Mouse (Mus musculus) stomach, postnatal 0 days (tissue): Measurements from ENCODE around the gene Larp1. TPM values are rescaled to one million over a fixed set of nuclear protein-coding genes. Genes with fewer than 3 reads are reported as not detected.

Experiments
- ATAC-seq: fragments of 200-750 bp; cut with Nextera tagmentation; 2 replicates; pipeline ENCODE4 v1.8.0; 2017; ENCODE audit not compliant: low FRiP score, low TSS enrichment
- DNase-seq: peaks from one replicate; pipeline ENCODE4 v3.0.0-alpha.2; 2016; ENCODE audit warnings: low spot score
- H3K27ac ChIP-seq: fragments of 300-500 bp; sonication (generic); replicated peaks from 2 replicates; pipeline ENCODE4 v1.5.1; 2014; ENCODE audit warnings: mild to moderate bottlenecking, control low read depth
- H3K27me3 ChIP-seq: fragments of 300-500 bp; sonication (generic); 2 replicates; pipeline ENCODE4 v1.6.1; 2014; ENCODE audit warnings: low read length; ENCODE audit not compliant: control insufficient read depth, insufficient read depth
- H3K36me3 ChIP-seq: fragments of 300-500 bp; sonication (generic); 2 replicates; pipeline ENCODE4 v1.6.1; 2014; ENCODE audit warnings: low read length, mixed read lengths; ENCODE audit not compliant: control insufficient read depth, insufficient read depth
- H3K4me1 ChIP-seq: fragments of 300-500 bp; sonication (generic); replicated peaks from 2 replicates; pipeline ENCODE4 v1.6.1; 2014; ENCODE audit warnings: antibody characterized with exemption; ENCODE audit not compliant: control insufficient read depth, insufficient read depth
- H3K4me2 ChIP-seq: fragments of 300-500 bp; sonication (generic); replicated peaks from 2 replicates; pipeline ENCODE4 v1.6.1; 2014; ENCODE audit warnings: low read depth, mild to moderate bottlenecking, control low read depth, moderate library complexity
- H3K4me3 ChIP-seq: fragments of 300-500 bp; sonication (generic); 2 replicates; pipeline ENCODE4 v1.5.1; 2014; ENCODE audit warnings: low read depth, low read length, control low read depth
- H3K9ac ChIP-seq: fragments of 300-500 bp; sonication (generic); 2 replicates; pipeline ENCODE4 v1.6.1; 2014; ENCODE audit warnings: mild to moderate bottlenecking, low read length, control low read depth, mixed read lengths
- H3K9me3 ChIP-seq: fragments of 300-500 bp; sonication (generic); 2 replicates; pipeline ENCODE4 v1.6.1; 2016; ENCODE audit warnings: low read length; ENCODE audit not compliant: control insufficient read depth
- CTCF ChIP-seq: IDR thresholded peaks from 2 replicates; pipeline ENCODE4 v1.5.1; 2016; ENCODE audit warnings: antibody characterized with exemption, low read depth, mild to moderate bottlenecking, moderate library complexity
- EP300 ChIP-seq: optimal IDR thresholded peaks from 2 replicates; pipeline ENCODE3; 2016; ENCODE audit warnings: antibody characterized with exemption
- WGBS: fragments of 180-500 bp; shearing (Covaris S2); extraction: QIAGEN DNeasy Blood & Tissue Kit; methylation state at CpG from one replicate; pipeline ENCODE4 v1.1.7; 2014; 5-methylcytosine and 5-hydroxymethylcytosine counted together
- polyA plus RNA-seq: library from polyadenylated mRNA; unstranded; fragments of >200 nt; fragmentation: Nextera tagmentation; extraction: Ambion mirVana; gene quantifications from 2 replicates; pipeline ENCODE4 v1.2.1, GENCODE M21; 2015

Larp1 gene
- polyA plus RNA-seq, 1 experiment from 2014 or later: 11.6 TPM

DNA sequence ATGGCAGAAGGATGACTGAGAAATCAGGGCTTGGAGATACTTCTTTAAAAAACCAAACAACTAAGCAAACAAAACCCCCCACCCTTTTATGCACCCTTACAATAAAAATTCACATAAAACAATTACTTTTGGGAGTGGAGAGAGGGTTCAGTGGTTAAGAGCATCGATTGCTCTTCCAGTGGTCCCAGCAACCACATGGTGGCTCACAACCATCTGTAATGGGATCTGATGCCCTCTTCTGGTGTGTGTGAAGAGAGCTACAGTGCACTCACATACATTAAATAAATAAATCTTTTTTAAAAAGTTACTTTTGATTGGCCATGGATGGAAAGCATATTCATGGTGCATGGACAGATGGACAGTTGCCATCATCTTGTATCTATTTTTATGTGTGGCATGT, 3.8 kb downstream of the Larp1 start:
- DNase-seq: no peak
- Histone ChIP-seq H3K4me1 (peaks cover 11% of the 10 kb centered on the region), H3K27me3 (no peaks in the 10 kb centered on the region), H3K27ac (no peak overlapping the region), H3K9me3 (no peaks in the 10 kb centered on the region), H3K9ac (no peak overlapping the region), H3K4me3 (no peak overlapping the region), H3K4me2 (no peak overlapping the region), H3K36me3 (no peaks in the 10 kb centered on the region)
- no peak for ATAC-seq
- TF ChIP-seq EP300 (no peak), CTCF (0 out of 2 replicates have a peak, but pooled peaks have one; percentile 13)
- 79% methylated on average over 1 of the region's 1 CpGs for WGBS

DNA sequence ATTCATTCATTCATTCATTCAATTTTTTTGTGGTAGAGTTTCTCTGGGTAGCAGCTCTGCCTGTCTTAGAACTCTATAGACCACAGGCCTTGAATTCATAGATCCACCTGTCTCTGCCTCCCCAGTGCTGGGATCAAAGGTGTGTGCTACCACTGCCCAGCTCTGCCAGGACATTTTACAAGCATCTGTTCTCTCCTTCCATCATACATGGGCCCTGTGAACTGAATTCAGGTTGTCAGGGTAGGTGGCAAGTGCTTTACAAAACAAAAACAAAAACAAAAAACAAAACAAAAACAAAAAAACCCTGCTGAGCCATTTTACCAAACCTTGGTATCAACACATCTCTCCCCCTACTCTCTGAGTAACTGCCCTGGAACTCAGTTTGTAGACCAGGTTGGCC, 4.2 kb downstream of the Larp1 start:
- Histone ChIP-seq H3K4me3 (no peak overlapping the region), H3K9ac (no peak overlapping the region), H3K27me3 (no peaks in the 10 kb centered on the region), H3K36me3 (no peaks in the 10 kb centered on the region), H3K9me3 (no peaks in the 10 kb centered on the region), H3K4me1 (peaks cover 14% of the 10 kb centered on the region), H3K4me2 (no peak overlapping the region), H3K27ac (no peak overlapping the region)
- TF ChIP-seq CTCF (no peak), EP300 (no peak)
- DNase-seq (no peak), ATAC-seq (no peak)

DNA sequence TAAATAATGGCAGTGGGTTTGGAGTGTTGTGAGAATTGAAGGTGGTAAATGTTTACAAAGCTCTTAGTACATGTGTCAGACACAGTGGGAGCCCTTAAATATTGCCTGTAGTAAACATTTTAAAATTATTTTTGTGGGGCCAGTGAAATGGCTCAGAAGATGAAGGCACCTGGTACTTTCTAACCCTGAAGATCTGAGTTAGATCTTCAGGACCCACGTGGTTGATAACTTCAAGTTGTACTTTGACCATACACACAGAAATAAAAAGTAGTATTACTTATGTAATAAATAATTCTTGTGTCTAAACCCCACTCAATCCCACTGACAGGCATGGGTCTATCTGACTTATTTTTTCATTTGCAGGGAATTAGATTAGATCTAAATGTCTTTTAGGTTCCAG, 5.7 kb downstream of the Larp1 start:
- 57% methylated on average over 1 of the region's 1 CpGs for WGBS
- Histone ChIP-seq H3K36me3 (no peaks in the 10 kb centered on the region), H3K4me3 (no peak overlapping the region), H3K4me1 (peaks cover 15% of the 10 kb centered on the region), H3K4me2 (no peak overlapping the region), H3K27ac (no peak overlapping the region), H3K9ac (no peak overlapping the region), H3K9me3 (no peaks in the 10 kb centered on the region), H3K27me3 (no peaks in the 10 kb centered on the region)
- ATAC-seq (no peak), DNase-seq (no peak)
- TF ChIP-seq CTCF (no peak), EP300 (no peak)

DNA sequence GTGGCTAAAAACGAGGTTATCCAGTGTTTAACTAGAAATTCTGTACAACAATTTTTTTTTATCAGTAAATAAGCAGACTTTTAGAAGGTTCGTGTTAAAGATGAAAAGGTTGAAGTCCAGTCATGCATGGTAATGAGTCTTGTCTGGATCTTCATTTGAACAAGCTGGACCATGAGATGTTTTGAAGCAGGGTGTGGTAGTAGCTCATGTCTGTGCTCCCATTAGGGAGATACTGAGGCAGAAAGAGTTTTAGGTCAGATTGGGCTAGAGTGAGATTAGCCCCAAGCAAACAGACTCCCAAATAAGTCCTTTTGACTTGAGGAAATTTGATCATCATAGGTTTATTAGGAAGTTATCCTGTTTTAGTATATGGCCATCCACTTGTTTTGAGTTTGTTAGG, 6.5 kb downstream of the Larp1 start:
- Histone ChIP-seq H3K4me1 (peaks cover 15% of the 10 kb centered on the region), H3K9ac (no peak overlapping the region)
- 50% methylated on average over 2 of the region's 2 CpGs for WGBS

DNA sequence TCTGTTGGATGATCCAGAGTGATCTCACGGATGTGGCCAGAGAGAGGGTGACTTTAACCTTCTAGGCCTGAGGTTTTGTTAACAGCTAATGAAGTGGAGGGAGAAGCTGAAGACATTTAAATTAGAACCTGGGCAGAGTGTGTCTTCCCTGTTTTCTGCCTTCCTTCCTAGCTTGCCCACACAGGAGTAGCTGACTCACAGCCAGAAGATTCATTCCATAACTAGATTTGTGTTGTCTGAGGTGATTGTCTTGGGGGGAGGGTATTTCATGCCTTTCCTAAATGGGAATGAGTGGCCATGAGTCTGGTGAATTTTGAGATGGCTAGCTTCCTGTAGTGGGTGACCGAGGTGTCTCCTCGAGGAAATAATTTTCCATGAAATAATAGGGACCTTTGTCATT, 7.5 kb downstream of the Larp1 start:
- DNase-seq: no peak
- ATAC-seq: no peak
- H3K27me3 ChIP-seq: no peaks in the 10 kb centered on the region

More for the DNA sequence above, 6.5 kb downstream of the Larp1 start:
- H3K4me3 ChIP-seq: no peak overlapping the region
- TF ChIP-seq CTCF (no peak), EP300 (no peak)
- ATAC-seq (no peak), DNase-seq (no peak)
- no peaks in the 10 kb centered on the region for H3K27me3 ChIP-seq
- no peak overlapping the region for H3K27ac ChIP-seq
- no peaks in the 10 kb centered on the region for H3K9me3 ChIP-seq
- H3K36me3 ChIP-seq: no peaks in the 10 kb centered on the region
- no peak overlapping the region for H3K4me2 ChIP-seq

DNA sequence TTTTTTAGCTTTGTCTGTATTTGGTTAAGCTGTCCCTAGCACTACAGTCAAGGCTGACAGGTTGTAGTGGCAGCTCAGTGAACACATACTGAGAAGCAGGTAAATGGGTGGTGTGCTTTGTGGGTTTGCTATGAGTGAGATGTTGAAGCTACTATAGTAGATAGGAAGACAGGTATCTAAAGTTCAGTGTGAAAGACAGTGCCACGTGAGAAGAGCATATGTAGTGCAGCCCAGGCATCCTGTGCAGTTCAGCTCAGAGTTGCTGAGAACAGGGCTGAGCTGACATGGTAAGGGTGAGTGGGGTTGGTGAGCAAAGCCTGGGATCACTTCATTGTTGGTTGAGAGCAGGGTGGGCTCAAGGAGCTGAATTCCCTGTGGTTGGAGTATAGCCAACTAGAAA, 8.6 kb downstream of the Larp1 start:
- no peaks in the 10 kb centered on the region for H3K36me3 ChIP-seq
- WGBS: 41% methylated on average over 1 of the region's 1 CpGs
- H3K27ac ChIP-seq: peak overlapping the region; percentile 65; the same call in 1 of the 2 replicates
- no peaks in the 10 kb centered on the region for H3K27me3 ChIP-seq
- ATAC-seq (0 out of 2 replicates have a peak, but pooled peaks have one; percentile 2), DNase-seq (no peak)
- no peak for TF ChIP-seq EP300
- TF ChIP-seq CTCF: no peak
- H3K4me2 ChIP-seq: no peak overlapping the region; the same call in 1 of the 2 replicates
- no peak overlapping the region for H3K4me3 ChIP-seq
- 0 out of 2 replicates have a peak overlapping the region, but pooled peaks have one; percentile 31 for H3K9ac ChIP-seq
- H3K9me3 ChIP-seq: no peaks in the 10 kb centered on the region
- H3K4me1 ChIP-seq: peaks cover 33% of the 10 kb centered on the region

More for the DNA sequence above, 7.5 kb downstream of the Larp1 start:
- H3K4me2 ChIP-seq: no peak overlapping the region
- no peaks in the 10 kb centered on the region for H3K9me3 ChIP-seq
- H3K36me3 ChIP-seq: no peaks in the 10 kb centered on the region
- 39% methylated on average over 3 of the region's 3 CpGs for WGBS
- no peak overlapping the region for H3K4me3 ChIP-seq
- TF ChIP-seq CTCF: no peak
- no peak for TF ChIP-seq EP300
- no peak overlapping the region for H3K9ac ChIP-seq
- H3K27ac ChIP-seq: peak overlapping the region; percentile 35
- H3K4me1 ChIP-seq: peaks cover 25% of the 10 kb centered on the region
